Mouse (Mus musculus) heart, embryonic 11.5 days (tissue): ENCODE measurements around the gene Olfr1431. TPM values are rescaled to one million over a fixed set of nuclear protein-coding genes. Genes with fewer than 3 reads are reported as not detected.
"Not testable (repeated sequence)": the region's sequence is repeated elsewhere in the genome, so short reads cannot be mapped to it uniquely, and the experiment has no call there.

Source experiments
- ATAC-seq: fragments of 200-750 bp; cut with Nextera tagmentation; replicated peaks from 2 replicates; pipeline ENCODE4 v1.8.0; 2017; ENCODE audit warnings: moderate library complexity; ENCODE audit not compliant: insufficient number of reproducible peaks, low FRiP score, low TSS enrichment
- H3K27ac ChIP-seq: fragments of 300-500 bp; sonication (generic); 2 replicates; pipeline ENCODE4 v1.5.1; 2014; ENCODE audit warnings: mild to moderate bottlenecking, low read depth, low read length
- H3K27me3 ChIP-seq: fragments of 300-500 bp; sonication (generic); 2 replicates; pipeline ENCODE4 v1.6.1; 2014; ENCODE audit warnings: mild to moderate bottlenecking, low read length, mixed read lengths; ENCODE audit not compliant: control insufficient read depth, insufficient read depth
- H3K36me3 ChIP-seq: fragments of 300-500 bp; sonication (generic); 2 replicates; pipeline ENCODE4 v1.6.1; 2014; ENCODE audit warnings: mild to moderate bottlenecking, low read length, moderate library complexity, mixed read lengths; ENCODE audit not compliant: control insufficient read depth, insufficient read depth
- H3K4me1 ChIP-seq: fragments of 300-500 bp; sonication (generic); 2 replicates; pipeline ENCODE4 v1.6.1; 2014; ENCODE audit warnings: low read length; ENCODE audit not compliant: control insufficient read depth, insufficient read depth
- H3K4me2 ChIP-seq: fragments of 300-500 bp; sonication (generic); 2 replicates; pipeline ENCODE4 v1.6.1; 2014; ENCODE audit warnings: mild to moderate bottlenecking, moderate library complexity
- H3K4me3 ChIP-seq: fragments of 300-500 bp; sonication (generic); 2 replicates; pipeline ENCODE4 v1.5.1; 2014; ENCODE audit warnings: low read depth, low read length
- H3K9ac ChIP-seq: fragments of 300-500 bp; sonication (generic); 2 replicates; pipeline ENCODE4 v1.6.1; 2014; ENCODE audit warnings: mild to moderate bottlenecking, low read depth, low read length, moderate library complexity
- H3K9me3 ChIP-seq: fragments of 300-500 bp; sonication (generic); replicated peaks from 2 replicates; pipeline ENCODE4 v1.6.1; 2016; ENCODE audit warnings: low read length; ENCODE audit not compliant: control insufficient read depth
- WGBS: fragments of 180-500 bp; shearing (Covaris S2); extraction: QIAGEN DNeasy Blood & Tissue Kit; methylation state at CpG from one replicate; pipeline ENCODE4 v1.1.7; 2014; ENCODE audit not compliant: insufficient replicate concordance; 5-methylcytosine and 5-hydroxymethylcytosine counted together
- polyA plus RNA-seq: library from polyadenylated mRNA; unstranded; fragments of >200 nt; fragmentation: Nextera tagmentation; extraction: Ambion mirVana; gene quantifications from 2 replicates; pipeline ENCODE4 v1.2.1, GENCODE M21; 2014

The Olfr1431 gene
- polyA plus RNA-seq = not detected in 2 replicates

DNA sequence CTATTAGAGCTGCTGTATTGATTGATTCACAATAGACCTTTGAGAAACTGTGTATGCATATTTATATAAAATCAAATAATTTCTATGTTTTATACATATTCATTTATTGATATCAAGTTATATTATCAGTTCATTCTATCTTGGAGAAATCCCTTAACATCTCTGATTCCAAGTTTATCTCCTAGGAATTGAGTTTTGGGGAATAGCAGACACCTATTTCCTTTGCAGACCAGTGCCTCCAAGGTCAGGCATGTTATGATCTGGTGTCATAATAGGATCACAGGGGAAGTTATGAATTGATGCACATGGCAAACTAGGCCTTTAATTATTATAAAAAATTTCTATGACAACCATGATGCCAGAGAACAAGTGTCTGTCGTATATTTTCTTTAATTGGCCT, at the start of gene Olfr1431:
TSS of gene Olfr1431 (plus strand) at position 301 of the 400 bp plus-strand sequence.
- H3K27ac ChIP-seq = no peak within 1 kb of the TSS
- no peaks in the 10 kb centered on the region for H3K9me3 ChIP-seq
- ATAC-seq = no peak
- H3K4me3 ChIP-seq = no peak within 1 kb of the TSS
- 65% methylated on average over 1 of the region's 1 CpGs for WGBS
- no peaks in the 10 kb centered on the region for H3K4me1 ChIP-seq
- H3K27me3 ChIP-seq = no peaks in the 10 kb centered on the region
- no peak within 1 kb of the TSS for H3K9ac ChIP-seq
- H3K36me3 ChIP-seq = no peaks in the 10 kb centered on the region
- no peak within 1 kb of the TSS for H3K4me2 ChIP-seq

DNA sequence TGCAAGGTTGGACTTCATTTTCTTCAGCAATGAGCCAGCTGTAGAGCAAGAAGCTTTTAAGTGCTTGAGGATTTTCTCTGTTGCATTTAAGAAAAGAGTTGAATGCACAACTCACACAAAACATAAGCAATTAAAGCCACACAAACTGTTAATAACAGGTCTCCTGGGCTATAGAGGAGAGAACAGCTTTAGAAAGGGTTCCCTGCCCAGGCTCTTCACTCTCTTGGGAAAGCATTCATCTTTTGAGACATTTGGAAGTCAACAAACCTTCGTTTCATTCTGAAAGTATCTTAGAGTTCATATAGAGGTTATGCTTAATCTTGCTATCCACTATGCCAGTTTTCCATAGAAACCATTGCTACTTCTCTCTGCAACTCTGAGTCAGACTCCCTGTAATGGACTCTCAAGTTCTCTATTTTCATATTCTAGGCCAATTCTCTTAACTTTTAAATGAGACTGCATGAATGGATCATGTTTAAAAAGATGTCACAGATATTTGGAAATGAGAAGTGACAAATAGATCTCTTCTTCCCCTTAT, 30.3 kb upstream of the Olfr1431 start, which contains the start of gene Olfr1555-ps1:
TSS of gene Olfr1555-ps1 (minus strand) at position 51 of the 538 bp plus-strand sequence.
- not testable (repeated sequence) for ATAC-seq, H3K27ac ChIP-seq, H3K4me1 ChIP-seq, H3K4me3 ChIP-seq, H3K9me3 ChIP-seq, H3K27me3 ChIP-seq, H3K36me3 ChIP-seq, H3K4me2 ChIP-seq, H3K9ac ChIP-seq
- 31% methylated on average over 1 of the region's 1 CpGs for WGBS

GRCm38 (mm10) chr19:12175431-12175830, 25.0 kb upstream of the Olfr1431 start:
- not testable (repeated sequence) for H3K36me3 ChIP-seq, ATAC-seq, H3K27me3 ChIP-seq, H3K9me3 ChIP-seq, H3K9ac ChIP-seq, H3K4me2 ChIP-seq, H3K27ac ChIP-seq, H3K4me3 ChIP-seq, H3K4me1 ChIP-seq
- 71% methylated on average over 5 of the region's 5 CpGs for WGBS

GRCm38 (mm10) chr19:12199076-12199475, 1.4 kb upstream of the Olfr1431 start:
- not testable (repeated sequence) for H3K9ac ChIP-seq, H3K9me3 ChIP-seq, H3K27me3 ChIP-seq, H3K4me1 ChIP-seq, H3K36me3 ChIP-seq, H3K4me3 ChIP-seq, H3K27ac ChIP-seq, ATAC-seq, H3K4me2 ChIP-seq
- 76% methylated on average over 4 of the region's 4 CpGs for WGBS

DNA sequence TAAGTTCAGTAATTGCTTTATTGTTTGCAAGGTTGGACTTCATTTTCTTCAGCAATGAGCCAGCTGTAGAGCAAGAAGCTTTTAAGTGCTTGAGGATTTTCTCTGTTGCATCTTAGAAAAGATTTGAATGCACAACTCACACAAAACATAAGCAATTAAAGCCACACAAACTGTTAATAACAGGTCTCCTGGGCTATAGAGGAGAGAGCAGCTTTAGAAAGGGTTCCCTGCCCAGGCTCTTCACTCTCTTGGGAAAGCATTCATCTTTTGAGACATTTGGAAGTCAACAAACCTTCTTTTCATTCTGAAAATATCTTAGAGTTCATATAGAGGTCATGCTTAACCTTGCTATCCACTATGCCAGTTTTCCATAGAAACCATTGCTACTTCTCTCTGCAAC, 32.1 kb downstream of the Olfr1431 start, which contains the start of gene Olfr1432:
TSS of gene Olfr1432 (minus strand) at position 101 of the 400 bp plus-strand sequence.
- not testable (repeated sequence) for H3K27me3 ChIP-seq, H3K4me1 ChIP-seq, H3K9ac ChIP-seq, H3K27ac ChIP-seq, H3K4me2 ChIP-seq, H3K4me3 ChIP-seq, H3K9me3 ChIP-seq, H3K36me3 ChIP-seq, ATAC-seq

DNA sequence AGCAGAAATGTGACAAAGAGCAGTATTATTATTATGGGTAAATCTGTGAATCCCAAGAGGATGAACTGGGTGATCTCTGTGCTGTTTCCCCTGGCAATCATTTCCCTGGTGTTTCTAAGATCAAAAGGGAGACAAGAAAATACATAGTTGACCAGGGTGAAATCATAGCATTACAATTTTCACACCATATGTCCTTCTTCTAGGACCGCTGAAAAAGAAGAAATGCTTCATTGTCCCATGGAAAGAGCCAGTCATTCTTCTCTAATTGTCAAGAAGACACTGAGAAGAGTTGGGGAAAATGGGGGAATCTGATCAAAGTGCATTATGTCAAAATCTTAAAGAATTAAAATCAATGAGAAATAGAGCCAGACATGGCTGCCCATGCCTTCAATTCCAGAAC, 41.1 kb downstream of the Olfr1431 start, which contains the start of gene Olfr262:
TSS of gene Olfr262 (minus strand) at position 101 of the 400 bp plus-strand sequence.
- no peak within 1 kb of the TSS for H3K4me3 ChIP-seq
- no peaks in the 10 kb centered on the region for H3K9me3 ChIP-seq
- 86% methylated on average over 1 of the region's 1 CpGs for WGBS
- no peak within 1 kb of the TSS for H3K4me2 ChIP-seq
- no peaks in the 10 kb centered on the region for H3K27me3 ChIP-seq
- H3K4me1 ChIP-seq = no peaks in the 10 kb centered on the region
- H3K27ac ChIP-seq = no peak within 1 kb of the TSS
- H3K9ac ChIP-seq = no peak within 1 kb of the TSS
- H3K36me3 ChIP-seq = no peaks in the 10 kb centered on the region
- ATAC-seq = no peak

DNA sequence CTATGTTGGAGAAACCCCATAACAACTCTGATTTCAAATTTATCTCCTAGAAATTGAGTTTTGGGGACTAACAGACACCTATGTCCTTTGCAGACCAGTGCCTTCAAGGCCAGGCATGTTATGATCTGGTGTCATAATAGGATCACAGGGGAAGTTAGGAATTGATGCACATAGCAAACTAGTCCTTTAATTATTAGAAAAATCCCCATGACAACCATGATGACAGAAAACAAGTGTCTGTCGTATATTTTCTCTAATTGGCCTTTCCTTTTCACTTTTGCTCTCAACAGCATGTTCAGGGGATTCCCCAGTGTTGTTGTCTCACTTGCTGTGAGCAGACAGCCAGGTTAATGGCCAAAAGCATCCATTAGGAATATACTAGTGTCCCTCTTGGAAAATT, 60.3 kb downstream of the Olfr1431 start, which contains the start of gene Olfr235:
TSS of gene Olfr235 (plus strand) at position 301 of the 400 bp plus-strand sequence.
- Histone ChIP-seq H3K36me3 (no peaks in the 10 kb centered on the region), H3K4me3 (no peak within 1 kb of the TSS), H3K27ac (no peak within 1 kb of the TSS), H3K9ac (no peak within 1 kb of the TSS), H3K27me3 (no peaks in the 10 kb centered on the region), H3K4me1 (no peaks in the 10 kb centered on the region), H3K9me3 (no peaks in the 10 kb centered on the region), H3K4me2 (no peak within 1 kb of the TSS)
- no peak for ATAC-seq
- 71% methylated on average over 1 of the region's 1 CpGs for WGBS

Other genes with a start within 250 kb of the Olfr1431 start
- gene Osbp, start 234.7 kb upstream of the Olfr1431 start, polyA plus RNA-seq = 8.6 and 11.8 TPM in 2 replicates
- not detected in 2 replicates for gene Olfr1423, start 159.3 kb upstream of the Olfr1431 start, polyA plus RNA-seq
- gene Olfr1424, start 138.0 kb upstream of the Olfr1431 start, polyA plus RNA-seq = not detected in 2 replicates
- gene Olfr1425, start 122.9 kb upstream of the Olfr1431 start, polyA plus RNA-seq = not detected in 2 replicates
- not detected in 2 replicates for gene Olfr1426, start 108.6 kb upstream of the Olfr1431 start, polyA plus RNA-seq
- not detected in 2 replicates for gene Olfr1427, start 97.3 kb upstream of the Olfr1431 start, polyA plus RNA-seq
- gene Olfr1428, start 84.7 kb upstream of the Olfr1431 start, polyA plus RNA-seq = not detected in 2 replicates
- not detected in 2 replicates for gene Olfr76, start 77.4 kb upstream of the Olfr1431 start, polyA plus RNA-seq
- not detected in 2 replicates for gene Olfr1555-ps1, start 30.5 kb upstream of the Olfr1431 start, polyA plus RNA-seq
- not detected in 2 replicates for gene Olfr1432, start 32.0 kb downstream of the Olfr1431 start, polyA plus RNA-seq
- gene Olfr262, start 41.0 kb downstream of the Olfr1431 start, polyA plus RNA-seq = not detected in 2 replicates
- not detected in 2 replicates for gene Olfr235, start 60.4 kb downstream of the Olfr1431 start, polyA plus RNA-seq
- gene Olfr1434, start 79.2 kb downstream of the Olfr1431 start, polyA plus RNA-seq = not detected in 2 replicates
- not detected in 2 replicates for gene Olfr1436, start 98.5 kb downstream of the Olfr1431 start, polyA plus RNA-seq
- not detected in 2 replicates for gene Olfr1437, start 124.5 kb downstream of the Olfr1431 start, polyA plus RNA-seq
- not detected in 2 replicates for gene Olfr1438-ps1, start 135.3 kb downstream of the Olfr1431 start, polyA plus RNA-seq
- not detected in 2 replicates for gene Olfr1440, start 186.6 kb downstream of the Olfr1431 start, polyA plus RNA-seq
- gene Olfr1441, start 216.8 kb downstream of the Olfr1431 start, polyA plus RNA-seq = not detected in 2 replicates
- not detected in 2 replicates for gene Pfpl, start 227.3 kb downstream of the Olfr1431 start, polyA plus RNA-seq